8 mouse cellular contexts compared by ENCODE assay signal in genomic region chr9:54068777-54069176, GRCm38 (mm10). TPM values are rescaled to one million over a fixed set of nuclear protein-coding genes. Genes with fewer than 3 reads are reported as not detected.
DNase-seq lines count a peak whose midpoint lies in the region; ATAC-seq and TF ChIP-seq lines count a peak whose summit lies in the region.

No protein-coding gene starts in this region.

- under 1% methylated on average over 11 of the region's 11 CpGs for WGBS in hindbrain, embryonic 10.5 days
- WGBS in lung, embryonic 14.5 days, result under 1% methylated on average over 11 of the region's 11 CpGs

- peak; percentile 36; the same call in 1 of the 2 replicates for ATAC-seq in frontal cortex, adult (ENCODE audit: low TSS enrichment)
- ATAC-seq in lung, embryonic 14.5 days (ENCODE audit: insufficient read depth), result peak; percentile 75; the same call in 1 of the 2 replicates

- no peak for TF ChIP-seq CTCF in lung, embryonic 14.5 days (IDR thresholded peaks at IDR 0.05; ENCODE audit: low read depth)

- no peaks in the 10 kb centered on the region for H3K9me3 ChIP-seq in ES-E14 (ENCODE audit: control insufficient read depth, insufficient read depth, low read depth, low read length)
- no peaks in the 10 kb centered on the region for H3K9me3 ChIP-seq in hindbrain, embryonic 10.5 days
- no peaks in the 10 kb centered on the region for H3K9me3 ChIP-seq in lung, embryonic 14.5 days (ENCODE audit: low read depth, low read length)

- H3K4me2 ChIP-seq in lung, embryonic 14.5 days, result peak overlapping the region; percentile 95

- H3K27me3 ChIP-seq in hindbrain, embryonic 10.5 days (ENCODE audit: insufficient read depth, poor library complexity, severe bottlenecking), result peaks cover 38% of the 10 kb centered on the region
- peaks cover 27% of the 10 kb centered on the region for H3K27me3 ChIP-seq in lung, embryonic 14.5 days (ENCODE audit: insufficient read depth, low read length)

- peak overlapping the region; percentile 68 to 78; a peak in 3 of 4 replicates for H3K4me3 ChIP-seq in ES-E14 (ENCODE audit: insufficient read depth in 1 of 2, low read depth in 1 of 2, low read length in 2 of 2, poor library complexity in 1 of 2, severe bottlenecking in 1 of 2)
- peak overlapping the region; percentile 79 for H3K4me3 ChIP-seq in hindbrain, embryonic 10.5 days
- H3K4me3 ChIP-seq in lung, embryonic 14.5 days (ENCODE audit: low read depth, low read length), result peak overlapping the region; percentile 50

- H3K9ac ChIP-seq in ES-E14 (ENCODE audit: insufficient read depth, low read depth, low read length, poor library complexity, severe bottlenecking), result no peak overlapping the region
- H3K9ac ChIP-seq in lung, embryonic 14.5 days, result 0 out of 2 replicates have a peak overlapping the region, but pooled peaks have one; percentile 49

- peak; percentile 52 for DNase-seq in ES-E14 (ENCODE audit: low read depth, low spot score)
- peak; percentile 30 for DNase-seq in cerebellum, adult 9-10 months
- peak; percentile 53 for DNase-seq in hindbrain, embryonic 10.5 days (ENCODE audit: low spot score)
- peak; percentile 74 for DNase-seq in layer of hippocampus, adult 9-11 months
- peak; percentile 80 for DNase-seq in lung, embryonic 14.5 days
- peak; percentile 69 for DNase-seq in ovary, adult 18-20 months (ENCODE audit: low spot score)
- peak; percentile 42 for DNase-seq in yolk sac, embryonic 10.5 days (ENCODE audit: low spot score)

- in situ Hi-C loops in ES-E14 (cut with MboI; ENCODE audit: low sequenced_read_pairs in 2 of 2, unreplicated experiment in 2 of 2), result no loop called here

- no peak overlapping the region for H3K27ac ChIP-seq in ES-E14 (ENCODE audit: insufficient read depth, low read depth, low read length, poor library complexity, severe bottlenecking)
- 0 out of 2 replicates have a peak overlapping the region, but pooled peaks have one; percentile 84 for H3K27ac ChIP-seq in hindbrain, embryonic 10.5 days
- no peak overlapping the region for H3K27ac ChIP-seq in lung, embryonic 14.5 days (ENCODE audit: low read depth)

- no peaks in the 10 kb centered on the region for H3K36me3 ChIP-seq in ES-E14 (ENCODE audit: control insufficient read depth, insufficient read depth, low read length, poor library complexity, severe bottlenecking)
- H3K36me3 ChIP-seq in hindbrain, embryonic 10.5 days, result no peaks in the 10 kb centered on the region
- H3K36me3 ChIP-seq in lung, embryonic 14.5 days (ENCODE audit: insufficient read depth), result no peaks in the 10 kb centered on the region

- H3K4me1 ChIP-seq in ES-E14 (ENCODE audit: control insufficient read depth in 2 of 2, insufficient read depth in 2 of 2, low read length in 2 of 2, poor library complexity in 1 of 2), result peaks cover 4% of the 10 kb centered on the region in 2 experiments; a peak in 3 of 4 replicates
- peaks cover 22% of the 10 kb centered on the region for H3K4me1 ChIP-seq in hindbrain, embryonic 10.5 days (replicated peaks)
- H3K4me1 ChIP-seq in lung, embryonic 14.5 days (ENCODE audit: insufficient read depth), result no peaks in the 10 kb centered on the region

TF ChIP-seq in ES-E14, 5 proteins besides CTCF, POLR2A, EP300 and RAD21:
- TF ChIP-seq HCFC1 (IDR thresholded peaks at IDR 0.05; ENCODE audit: borderline replicate concordance, insufficient read depth, low read length) (no peak), ZC3H11A (IDR thresholded peaks at IDR 0.05; ENCODE audit: borderline replicate concordance, low read depth, low read length) (no peak), ZNF384 (IDR thresholded peaks at IDR 0.05; ENCODE audit: low read depth, low read length) (no peak), MAFK (IDR thresholded peaks at IDR 0.05; ENCODE audit: insufficient read depth, low read depth, low read length) (no peak), CHD2 (IDR thresholded peaks at IDR 0.05; ENCODE audit: low read depth, low read length) (no peak)

RNA-seq across cellular contexts. Expression of gene Tnfaip8l3, which starts 0.6 kb away (rescaled TPM):
- total RNA-seq in ES-E14 (2012; rRNA removed), result 0.05 and 0.36 TPM in 2 replicates
- 0.16 and 0.24 TPM in 2 replicates for polyA plus RNA-seq in hindbrain, embryonic 10.5 days (2016; fragmentation: Nextera tagmentation; extraction: Ambion mirVana)
- 0.49 and 0.76 TPM in 2 replicates for polyA plus RNA-seq in lung, embryonic 14.5 days (2014; fragmentation: Nextera tagmentation; extraction: Ambion mirVana)

Comparison
In these comparisons a context has a peak if more than half of its experiments do, and no peak if none do; other contexts are left out.
1. DNase-seq: peak in every context shown above with its lines; median percentile 80 in lung, embryonic 14.5 days; 74 in layer of hippocampus, adult 9-11 months; 69 in ovary, adult 18-20 months; 53 in hindbrain, embryonic 10.5 days; 52 in ES-E14; 42 in yolk sac, embryonic 10.5 days; 30 in cerebellum, adult 9-10 months.